Mouse (Mus musculus) lung, postnatal 0 days (tissue): ENCODE data around the gene Mrpl4.

Source experiments
- CTCF ChIP-seq: IDR thresholded peaks from 2 replicates; pipeline ENCODE4 v1.5.1; 2016; ENCODE audit warnings: antibody characterized with exemption, mild to moderate bottlenecking
- EP300 ChIP-seq: IDR thresholded peaks from 2 replicates; pipeline ENCODE4 v1.6.1; 2016; ENCODE audit warnings: antibody characterized with exemption, mild to moderate bottlenecking, control low read depth

- no peak for TF ChIP-seq EP300
- TF ChIP-seq CTCF = no peak
These were observed 12.4 kb downstream of the Mrpl4 start for GRCm38 (mm10) chr9:21014691-21015570.
